Mouse (Mus musculus) left cerebral cortex, postnatal 10 days (tissue): ENCODE results near the gene Prr15l. TPM values are rescaled to one million over a fixed set of nuclear protein-coding genes. Genes with fewer than 3 reads are reported as not detected.

Experiments used
- DNase-seq, 2 experiments: peaks; one replicate each; pipeline ENCODE4 v3.0.0; 2021 to 2022; ENCODE audit warnings: low spot score in 2 of 2, mixed read lengths in 1 of 2; ENCODE audit errors: extremely low spot score in 1 of 2
- intact Hi-C: fragments of 180-260 bp; cut with DNase I; formaldehyde crosslinking; loops from one replicate; pipeline ENCODE4 v1.15.1; 2025
- total RNA-seq, 2 experiments: library from RNA; stranded (reverse); gene quantifications; 2 replicates each; pipeline ENCODE4 v1.2.3; 2021

The Prr15l gene
- total RNA-seq, 2 experiments from 2014 or later: not detected

GRCm38 (mm10) chr11:96940578-96941465 is 12.9 kb downstream of the Prr15l start:
- no peak for DNase-seq
- intact Hi-C loops: no loop called here

DNA sequence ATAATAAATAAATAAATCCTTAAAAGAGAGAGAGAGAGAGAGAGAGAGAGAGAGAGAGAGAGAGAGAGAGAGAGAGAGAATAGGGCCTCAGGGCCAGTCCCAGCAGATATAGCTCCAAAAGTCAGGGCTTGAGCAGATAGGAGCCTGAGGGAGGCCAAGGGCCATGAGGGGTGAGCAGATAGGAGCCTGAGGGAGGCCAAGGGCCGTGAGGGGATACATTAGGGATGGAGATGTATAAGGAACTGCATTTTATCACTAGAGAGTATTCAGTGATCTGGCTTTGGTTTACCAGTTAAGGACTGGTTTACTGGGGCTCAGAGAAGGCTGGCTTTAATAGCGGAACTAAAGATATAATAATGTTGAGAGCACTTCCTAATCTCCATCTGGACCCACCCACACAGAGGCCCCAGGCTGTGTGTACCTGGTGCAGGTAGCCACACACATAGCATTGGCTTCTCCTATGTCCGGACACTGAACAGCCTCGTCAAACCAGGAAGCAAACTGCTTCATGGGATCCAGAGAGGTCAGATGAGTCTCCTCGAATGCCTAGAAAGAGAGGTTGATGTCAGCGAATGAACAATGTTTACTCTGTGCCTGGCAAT is 14.2 kb downstream of the Prr15l start:
- intact Hi-C loops: no loop called here
- no peak for DNase-seq

GRCm38 (mm10) chr11:96943746-96944304 is 15.9 kb downstream of the Prr15l start, which contains the start of gene Pnpo:
Gene Pnpo, minus strand, starts transcription at chr11:96943986.
- intact Hi-C loops: no loop called here
- DNase-seq: peak; percentile 93 to 95

- intact Hi-C loops: no loop called here
- DNase-seq: no peak
These were observed 17.1 kb downstream of the Prr15l start for GRCm38 (mm10) chr11:96944844-96945580.

- DNase-seq: no peak
- intact Hi-C loops: no loop called here
These were observed 18.6 kb downstream of the Prr15l start for GRCm38 (mm10) chr11:96946498-96946897.

DNA sequence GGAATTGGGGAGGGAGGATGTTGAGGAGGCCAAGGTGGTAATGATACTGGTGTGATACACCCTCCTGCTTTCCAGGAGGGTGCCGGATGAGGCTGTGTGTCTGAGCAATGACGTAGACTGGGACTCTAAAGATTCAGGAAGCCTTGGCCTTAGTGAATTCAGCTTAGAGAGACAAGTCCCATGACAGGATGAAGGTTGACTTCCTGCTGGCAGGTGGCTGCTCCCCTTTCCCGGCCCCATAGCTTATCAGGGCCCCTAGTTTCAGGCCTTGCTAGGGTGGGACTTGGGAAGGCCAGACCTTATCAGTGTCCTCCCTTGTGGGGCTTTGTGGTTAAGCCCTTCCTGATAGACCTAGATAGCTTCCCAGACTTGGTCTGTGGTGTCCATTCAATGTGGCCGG is 19.9 kb downstream of the Prr15l start:
- no peak for DNase-seq
- intact Hi-C loops: no loop called here

DNA sequence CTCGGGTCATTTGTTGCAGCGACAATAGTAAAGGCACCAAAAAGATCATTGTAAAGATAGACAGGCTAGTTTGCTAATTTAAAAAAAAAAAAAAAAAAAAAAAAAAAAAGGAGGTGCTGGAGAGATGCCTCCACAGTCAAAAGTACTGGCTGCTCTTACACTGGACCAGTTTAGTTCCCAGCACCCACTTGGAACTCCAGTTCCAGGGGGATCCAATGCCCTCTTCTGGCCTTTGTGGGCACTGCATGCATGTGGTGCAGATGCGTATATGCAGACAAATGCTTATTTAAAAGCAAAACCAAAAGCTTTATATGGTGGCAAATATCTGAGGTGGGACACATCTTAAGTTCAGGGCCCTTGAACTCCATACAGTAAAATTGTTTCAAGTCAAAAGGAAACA is 22.9 kb downstream of the Prr15l start:
- intact Hi-C loops: no loop called here
- DNase-seq: no peak

DNA sequence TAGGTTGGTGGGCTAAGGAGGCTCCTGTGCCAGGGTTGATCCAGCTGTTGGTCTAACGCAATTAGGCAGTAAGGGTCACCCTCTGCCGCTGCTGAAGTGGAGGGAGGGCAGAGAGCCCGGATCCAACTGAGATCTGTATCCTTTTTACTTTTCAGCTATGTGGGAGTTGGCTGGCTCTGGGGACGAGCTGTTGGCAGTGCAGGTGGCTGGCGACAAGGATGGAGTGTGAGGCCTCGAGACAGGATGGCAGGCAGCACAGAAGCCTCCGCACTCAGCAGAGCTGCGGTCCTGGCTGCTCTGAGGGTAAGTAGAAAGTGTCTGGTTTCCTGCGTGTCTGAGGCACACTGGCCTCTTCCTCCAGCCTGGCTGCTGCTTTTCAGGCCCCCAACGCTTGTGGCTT is 24.5 kb downstream of the Prr15l start:
- no peak for DNase-seq
- intact Hi-C loops: no loop called here

DNA sequence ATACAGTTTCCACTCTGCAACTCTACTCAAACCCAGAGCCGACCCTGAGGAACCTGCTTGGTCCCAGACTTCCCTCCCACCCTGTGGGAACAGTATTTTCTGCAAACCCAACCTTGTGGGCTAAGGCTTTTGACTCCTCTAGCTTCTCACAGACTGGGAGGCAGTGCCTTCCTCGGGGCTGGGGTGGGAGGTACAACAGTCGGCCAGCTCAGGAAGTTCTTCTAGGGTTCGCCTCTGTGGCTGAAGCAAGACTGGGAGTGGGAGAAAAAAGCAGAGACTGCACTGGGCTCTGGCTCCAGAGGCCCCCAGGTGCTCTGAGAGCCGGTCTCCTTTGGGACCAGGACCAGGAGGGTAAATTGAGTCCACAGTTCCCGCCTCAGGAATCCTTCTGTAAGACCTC is 25.0 kb downstream of the Prr15l start:
- no peak for DNase-seq
- intact Hi-C loops: no loop called here

DNA sequence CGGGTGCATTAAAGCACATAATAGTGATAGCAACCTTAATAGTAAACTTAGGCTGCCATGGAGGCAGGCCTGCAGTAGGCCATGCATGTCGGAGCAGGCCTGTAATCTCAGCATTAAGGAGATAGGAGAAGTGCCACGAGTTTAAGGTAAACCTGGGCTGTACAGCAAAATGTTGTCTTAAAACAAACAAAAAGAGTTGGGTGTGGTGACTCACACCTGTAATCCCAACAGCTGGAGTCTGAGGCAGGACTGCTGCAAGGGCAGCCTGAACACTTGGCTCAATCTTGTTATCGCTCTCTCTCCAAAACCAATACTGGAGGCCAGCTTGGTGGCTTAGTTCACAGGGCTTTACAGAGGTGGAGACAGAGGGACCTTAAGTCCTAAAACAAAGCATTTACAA is 27.2 kb downstream of the Prr15l start:
- DNase-seq: no peak
- intact Hi-C loops: no loop called here

DNA sequence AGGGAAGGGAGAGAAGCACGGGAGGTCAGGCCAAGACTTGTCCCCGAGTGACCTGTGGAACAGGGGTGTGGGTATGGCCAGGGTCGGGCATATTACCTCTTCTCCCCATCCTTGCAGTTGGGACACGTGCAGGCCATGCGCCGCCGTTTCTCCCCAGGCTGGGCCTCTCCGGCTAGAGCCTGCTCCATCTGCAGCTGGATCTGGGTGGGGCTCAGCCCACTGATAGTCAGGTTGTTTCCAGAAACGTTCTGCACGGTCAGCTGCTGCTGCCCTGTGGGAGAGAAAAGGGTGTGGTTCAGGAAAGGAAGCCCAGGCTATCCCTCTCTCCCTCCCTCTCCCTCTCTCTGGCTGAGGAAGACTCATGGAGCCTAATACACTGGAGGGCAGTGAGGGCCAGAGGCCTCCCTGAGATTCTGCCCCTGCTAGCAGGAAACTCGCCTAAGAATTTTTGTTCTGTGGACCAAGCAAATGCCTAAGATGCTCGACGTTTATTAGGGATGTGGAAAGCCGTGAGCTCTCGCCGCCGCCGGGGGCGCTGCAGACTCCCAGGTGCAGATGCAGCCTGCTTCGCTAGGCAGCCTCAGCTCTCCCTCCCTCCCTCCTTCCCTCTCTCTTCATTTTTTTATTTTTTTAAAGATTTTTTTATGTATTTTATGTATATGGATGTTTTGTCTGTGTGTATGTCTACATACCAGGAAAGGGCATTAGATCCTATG is 28.3 kb downstream of the Prr15l start:
- intact Hi-C loops: no loop called here
- DNase-seq: no peak

- no peak for DNase-seq
- intact Hi-C loops: no loop called here
These were observed 29.3 kb downstream of the Prr15l start for GRCm38 (mm10) chr11:96957061-96957805.

DNA sequence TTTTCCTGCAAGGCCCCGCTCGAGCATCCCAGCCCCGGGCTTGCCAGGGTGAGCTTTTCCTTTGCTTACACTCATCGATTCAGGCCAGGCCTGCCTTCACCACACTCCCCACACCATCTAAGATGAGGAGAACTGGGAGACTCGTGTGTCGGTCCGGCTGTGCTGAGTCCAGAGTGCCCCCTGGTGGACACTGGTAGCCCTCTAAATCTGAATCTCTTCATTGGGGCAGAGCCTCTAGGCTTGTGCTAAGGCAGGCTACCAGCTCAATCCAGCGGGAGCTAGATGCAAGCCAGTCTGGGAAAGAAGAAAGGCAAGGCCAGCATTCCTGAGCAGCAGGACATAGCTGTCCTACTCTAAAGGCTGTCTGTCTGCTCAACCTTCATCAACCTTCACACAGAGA is 35.7 kb downstream of the Prr15l start:
- peak; percentile 85 to 90 for DNase-seq
- intact Hi-C loops: loop anchor here (2.0 to 10.0 kb wide), 2 partner anchors 47 to 99 kb away; partner anchors contain the start of gene Cdk5rap3

DNA sequence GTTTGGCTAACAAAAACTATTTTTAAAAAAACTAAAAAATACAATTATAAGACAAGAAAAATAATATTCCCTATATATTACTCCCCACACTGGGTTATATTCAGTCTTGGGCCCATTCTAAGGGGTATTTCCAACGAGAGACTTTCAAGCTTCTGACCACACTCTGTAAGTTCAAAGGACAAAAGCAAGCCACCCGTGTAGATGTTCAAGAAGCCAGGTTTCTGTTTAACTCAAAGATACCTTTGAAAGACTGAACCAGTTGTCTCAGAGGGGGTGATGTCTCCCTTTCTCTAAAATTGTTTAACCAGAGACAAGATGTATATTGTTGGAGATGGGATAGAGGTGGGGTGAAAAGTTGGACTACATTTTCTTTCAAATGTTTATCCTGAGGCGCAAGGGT is 38.3 kb downstream of the Prr15l start:
- intact Hi-C loops: loop anchor here (10.0 kb wide), 1 partner anchor 101 kb away; no protein-coding TSS in a partner anchor

DNA sequence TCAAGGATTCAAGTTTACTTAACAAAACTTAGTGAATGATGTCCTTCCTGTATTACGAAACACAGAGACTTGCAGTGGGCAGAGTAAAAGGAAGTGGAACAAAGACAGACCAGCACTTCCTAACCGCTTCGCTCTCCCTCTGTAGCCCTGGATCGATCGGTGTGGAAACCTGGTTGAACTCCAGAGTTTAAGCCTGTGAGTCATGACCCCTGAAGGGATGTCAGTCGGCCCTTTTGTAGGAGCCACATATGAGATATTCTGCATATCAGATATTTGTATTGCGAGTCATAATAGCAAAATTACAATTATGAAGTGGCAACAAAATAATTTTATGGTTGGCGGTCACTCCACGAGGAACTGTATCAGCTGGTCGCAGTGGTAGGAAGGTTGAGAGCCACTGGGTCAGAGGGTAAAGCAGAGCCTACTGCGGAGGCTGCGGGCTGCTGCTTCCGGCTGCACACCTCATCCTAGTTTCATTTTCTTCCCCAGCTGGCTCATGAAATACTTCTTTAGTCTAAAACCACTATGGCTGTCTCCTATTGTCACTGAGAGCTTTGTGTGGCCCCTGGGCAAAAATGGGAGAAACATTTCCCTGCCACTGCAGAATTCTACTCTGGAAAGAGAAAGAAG is 39.1 kb downstream of the Prr15l start:
- DNase-seq: no peak
- intact Hi-C loops: loop anchor here (10.0 kb wide), 1 partner anchor 102 kb away; no protein-coding TSS in a partner anchor

More for the DNA sequence above, 38.3 kb downstream of the Prr15l start:
- no peak for DNase-seq

- intact Hi-C loops: loop anchor here (10.0 kb wide), 1 partner anchor 103 kb away; no protein-coding TSS in a partner anchor
These were observed 39.8 kb downstream of the Prr15l start for GRCm38 (mm10) chr11:96967544-96968269.

GRCm38 (mm10) chr11:96968476-96968875 is 40.6 kb downstream of the Prr15l start:
- intact Hi-C loops: loop anchor here (10.0 kb wide), 1 partner anchor 104 kb away; no protein-coding TSS in a partner anchor
- DNase-seq: no peak

More at GRCm38 (mm10) chr11:96967544-96968269, 39.8 kb downstream of the Prr15l start:
- DNase-seq: no peak
